9 mouse cellular contexts compared by ENCODE assay signal in the genomic region with DNA sequence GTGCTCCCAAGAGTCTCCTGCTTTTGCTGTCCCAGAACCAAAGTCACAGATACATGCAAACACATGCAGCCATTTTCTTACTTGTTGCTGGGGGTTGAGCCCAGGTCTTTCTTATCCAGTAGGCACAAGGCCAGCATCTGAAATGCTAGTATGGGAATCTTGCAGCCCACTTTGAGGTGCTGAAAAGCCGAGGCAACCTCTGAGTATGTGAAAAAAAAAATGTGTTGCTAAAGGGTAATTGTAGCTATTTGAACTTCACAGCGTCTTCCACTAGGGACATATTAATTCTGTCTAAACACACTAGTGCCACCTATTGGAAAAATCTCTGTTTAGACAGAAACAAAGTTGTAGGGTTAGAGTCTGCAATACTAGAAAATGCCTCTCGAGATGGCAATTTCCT.
DNase-seq lines count a peak whose midpoint lies in the region; ATAC-seq lines count a peak whose summit lies in the region.
"Had no signal": no experiment of that assay in that cellular context is flagged by ENCODE, and none has a peak within 500 bp of the region (broad histone marks: within the 10 kb centered on the region; RNA-seq: fewer than 3 reads in every experiment).

No protein-coding gene starts in this region.

- H3K36me3 ChIP-seq in hindbrain, embryonic 10.5 days: no peaks in the 10 kb centered on the region
- no peaks in the 10 kb centered on the region for H3K36me3 ChIP-seq in hindbrain, embryonic 13.5 days
- H3K36me3 ChIP-seq: lung, embryonic 15.5 days had no signal

- H3K9ac ChIP-seq in hindbrain, embryonic 13.5 days: no peak overlapping the region
- H3K9ac ChIP-seq: lung, embryonic 15.5 days had no signal

- no peak overlapping the region for H3K4me2 ChIP-seq in hindbrain, embryonic 13.5 days
- H3K4me2 ChIP-seq: lung, embryonic 15.5 days had no signal

- peaks cover 16% of the 10 kb centered on the region; the same call in 1 of the 2 replicates for H3K4me1 ChIP-seq in hindbrain, embryonic 10.5 days (replicated peaks)
- no peaks in the 10 kb centered on the region for H3K4me1 ChIP-seq in hindbrain, embryonic 13.5 days (replicated peaks)
- H3K4me1 ChIP-seq: lung, embryonic 15.5 days had no signal

- H3K27me3 ChIP-seq in hindbrain, embryonic 10.5 days (ENCODE audit: insufficient read depth, poor library complexity, severe bottlenecking): no peaks in the 10 kb centered on the region
- no peaks in the 10 kb centered on the region for H3K27me3 ChIP-seq in hindbrain, embryonic 13.5 days

- no peak for ATAC-seq in hindbrain, embryonic 13.5 days (ENCODE audit: low FRiP score)

- H3K27ac ChIP-seq in hindbrain, embryonic 10.5 days: peak overlapping the region; percentile 36
- no peak overlapping the region for H3K27ac ChIP-seq in hindbrain, embryonic 13.5 days
- H3K27ac ChIP-seq: lung, embryonic 15.5 days had no signal

- no peaks in the 10 kb centered on the region for H3K9me3 ChIP-seq in hindbrain, embryonic 10.5 days
- no peaks in the 10 kb centered on the region for H3K9me3 ChIP-seq in hindbrain, embryonic 13.5 days
- H3K9me3 ChIP-seq: lung, embryonic 15.5 days had no signal

- peak; percentile 26 for DNase-seq in hindbrain, embryonic 10.5 days (ENCODE audit: low spot score)
- DNase-seq in 3T3-L1 (ENCODE audit: low read depth, low spot score): peak; percentile 91
- DNase-seq in Muller cell, postnatal 12 days (ENCODE audit: inconsistent ontology term): peak; percentile 73
- peak; percentile 72 for DNase-seq in forelimb bud, embryonic 11.5 days (ENCODE audit: low read depth, low spot score)
- DNase-seq in naive thymus-derived CD4-positive, alpha-beta T cell, adult 2 months (ENCODE audit: low read depth): peak; percentile 65
- no peak for DNase-seq in adrenal gland, adult 8-10 months
- DNase-seq in cerebellum, adult 8-10 months: no peak

- whole genome bisulfite sequencing in hindbrain, embryonic 10.5 days: 18% methylated on average over 3 of the region's 3 CpGs
- 11% methylated on average over 3 of the region's 3 CpGs for WGBS in hindbrain, embryonic 13.5 days

- no peak overlapping the region for H3K4me3 ChIP-seq in hindbrain, embryonic 10.5 days
- no peak overlapping the region for H3K4me3 ChIP-seq in hindbrain, embryonic 13.5 days
- H3K4me3 ChIP-seq: lung, embryonic 15.5 days had no signal

Comparison
In these comparisons a context has a peak if more than half of its experiments do, and no peak if none do; other contexts are left out.
1. DNase-seq: peak in hindbrain, embryonic 10.5 days (single experiment), 3T3-L1 (single experiment), Muller cell, postnatal 12 days (single experiment), forelimb bud, embryonic 11.5 days (single experiment) and naive thymus-derived CD4-positive, alpha-beta T cell, adult 2 months (single experiment); none in adrenal gland, adult 8-10 months (single experiment) and cerebellum, adult 8-10 months (single experiment).